Mouse (Mus musculus) bone marrow macrophage, adult 2 months (primary cell): Measurements from ENCODE around the gene Cysltr2. TPM values are rescaled to one million over a fixed set of nuclear protein-coding genes. Genes with fewer than 3 reads are reported as not detected.

Experiments used
- H3K27ac ChIP-seq: 2 replicates; pipeline ENCODE4 v1.5.1; 2012; ENCODE audit warnings: low read depth, low read length; ENCODE audit not compliant: insufficient read depth
- H3K4me1 ChIP-seq: 2 replicates; pipeline ENCODE4 v1.6.1; 2012; ENCODE audit warnings: low read length; ENCODE audit not compliant: control insufficient read depth, insufficient read depth
- H3K4me3 ChIP-seq: 2 replicates; pipeline ENCODE4 v1.5.1; 2012; ENCODE audit warnings: mild to moderate bottlenecking, low read length, moderate library complexity; ENCODE audit not compliant: insufficient read depth
- CTCF ChIP-seq: IDR thresholded peaks from 2 replicates; pipeline ENCODE4 v1.5.1; 2012; ENCODE audit warnings: low read depth, mild to moderate bottlenecking, low read length, moderate library complexity
- POLR2A ChIP-seq: IDR thresholded peaks from 2 replicates; pipeline ENCODE4 v1.6.1; 2012; ENCODE audit warnings: mild to moderate bottlenecking, low read depth, low read length, borderline replicate concordance
- polyA plus RNA-seq: library from polyadenylated mRNA; stranded (reverse); fragments of >200 nt; gene quantifications from 2 replicates; pipeline ENCODE4 v1.2.4, GENCODE M21; 2012; ENCODE audit not compliant: missing spikeins, insufficient read depth, insufficient read length

Cysltr2 gene
- 1.7 TPM in 2 replicates for polyA plus RNA-seq

DNA sequence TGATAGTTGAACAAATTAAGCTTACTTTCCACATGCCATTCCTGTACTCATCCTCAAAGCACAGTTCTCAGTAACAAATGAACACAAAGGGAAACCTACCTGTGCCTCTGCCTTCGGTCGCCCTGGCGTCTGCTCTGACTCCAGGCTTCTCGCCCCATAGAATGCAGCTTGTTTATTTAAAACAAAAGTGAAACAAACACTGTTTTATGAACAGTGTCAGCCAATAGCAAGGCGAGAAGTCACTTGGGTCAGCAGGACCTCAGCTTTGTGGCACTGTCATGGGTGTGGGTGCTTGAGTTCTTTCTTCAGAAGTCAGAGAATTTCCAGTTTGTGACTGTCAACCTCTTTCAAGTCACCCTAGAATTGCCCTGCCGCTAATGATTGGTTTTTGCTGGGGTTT is at the start of gene Cysltr2:
TSS of gene Cysltr2 (minus strand) at position 178 of the 400 bp plus-strand sequence.
- no peak within 1 kb of the TSS for H3K27ac ChIP-seq
- no peaks in the 10 kb centered on the region for H3K4me1 ChIP-seq
- no peak within 1 kb of the TSS for H3K4me3 ChIP-seq
- TF ChIP-seq POLR2A (no peak), CTCF (no peak)

DNA sequence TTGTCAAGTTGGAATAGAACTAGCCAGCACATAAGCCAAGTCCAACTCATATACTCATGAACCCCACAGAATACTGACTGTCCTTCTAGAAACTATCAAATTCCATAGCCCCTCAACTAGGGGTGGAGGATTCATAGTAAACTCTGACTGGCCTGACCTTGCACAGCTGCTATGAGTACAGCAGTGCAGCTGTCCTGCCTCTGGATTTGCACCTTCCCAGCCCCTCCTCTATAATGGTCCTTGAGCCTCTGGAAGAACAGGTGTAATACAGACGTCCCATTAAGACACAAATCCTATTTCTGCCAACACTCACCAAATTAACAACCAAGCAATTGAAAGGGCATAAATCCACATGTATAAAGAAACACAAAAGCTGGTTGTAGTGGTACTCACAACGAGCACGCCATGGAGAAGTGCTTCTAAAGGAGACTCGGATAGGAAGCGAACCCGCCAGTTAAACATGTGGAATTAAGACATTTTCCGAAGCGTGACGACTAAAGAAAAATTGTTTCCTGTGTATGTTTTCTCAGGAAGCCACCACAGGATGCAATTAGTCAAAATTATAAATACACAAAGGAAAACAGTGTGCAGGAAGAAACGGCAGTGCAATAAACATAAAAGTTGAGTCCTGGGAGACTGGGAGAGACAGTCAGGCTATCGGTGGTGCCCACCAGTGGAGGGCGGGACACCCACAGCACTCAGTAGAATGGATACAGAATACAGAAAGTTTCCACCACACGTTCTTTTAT is 46.1 kb upstream of the Cysltr2 start:
- H3K4me3 ChIP-seq: no peak overlapping the region
- no peak overlapping the region for H3K27ac ChIP-seq
- peaks cover 2% of the 10 kb centered on the region; the same call in 1 of the 2 replicates for H3K4me1 ChIP-seq
- TF ChIP-seq CTCF (no peak), POLR2A (no peak)

GRCm38 (mm10) chr14:73092871-73093270 is 44.0 kb upstream of the Cysltr2 start:
- no peak overlapping the region for H3K4me3 ChIP-seq
- H3K4me1 ChIP-seq: peaks cover 2% of the 10 kb centered on the region; the same call in 1 of the 2 replicates
- H3K27ac ChIP-seq: no peak overlapping the region
- no peak for TF ChIP-seq POLR2A
- TF ChIP-seq CTCF: no peak

DNA sequence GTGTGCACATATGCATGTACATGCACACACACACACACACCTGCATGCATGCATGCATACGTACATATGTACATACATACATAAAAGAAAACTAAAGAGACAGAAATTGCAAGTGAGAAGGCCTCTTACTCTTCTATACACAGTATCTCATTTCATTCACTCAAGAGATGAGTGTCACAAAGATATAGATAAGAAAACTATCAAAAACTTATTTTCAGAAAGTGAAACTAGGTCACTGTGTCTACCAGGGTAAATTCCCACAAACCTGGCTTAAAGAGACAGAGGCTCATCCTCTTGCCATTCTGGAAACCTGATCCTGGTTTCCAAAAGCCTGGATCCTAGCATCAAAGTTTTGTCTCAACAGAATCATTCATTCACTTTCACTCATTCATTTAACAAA is 39.3 kb upstream of the Cysltr2 start:
- H3K4me1 ChIP-seq: peaks cover 2% of the 10 kb centered on the region; the same call in 1 of the 2 replicates
- no peak overlapping the region for H3K4me3 ChIP-seq
- TF ChIP-seq CTCF (no peak), POLR2A (no peak)
- no peak overlapping the region for H3K27ac ChIP-seq

DNA sequence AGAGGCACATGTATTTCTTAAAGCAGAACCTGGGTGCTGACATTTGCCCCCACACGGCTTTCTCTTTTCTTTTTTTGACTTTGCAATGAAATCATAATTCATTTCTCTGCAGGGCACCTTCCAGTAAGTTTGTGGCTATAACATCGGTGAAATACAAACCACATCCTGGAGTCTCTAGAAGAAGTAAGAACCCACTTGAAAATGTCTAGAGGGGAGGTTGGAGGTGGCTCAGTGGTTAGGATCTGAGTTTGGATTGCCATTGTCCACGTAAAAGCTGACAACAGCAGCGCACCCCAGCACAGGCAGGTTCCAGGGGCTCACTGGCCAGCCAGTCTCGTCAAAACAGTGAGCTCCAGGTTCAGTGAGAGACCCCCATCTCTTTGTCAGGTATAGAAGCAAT is 38.8 kb upstream of the Cysltr2 start:
- no peak for TF ChIP-seq POLR2A
- no peak for TF ChIP-seq CTCF
- H3K4me3 ChIP-seq: no peak overlapping the region
- no peak overlapping the region for H3K27ac ChIP-seq
- H3K4me1 ChIP-seq: peaks cover 2% of the 10 kb centered on the region; the same call in 1 of the 2 replicates

GRCm38 (mm10) chr14:73087247-73087646 is 38.3 kb upstream of the Cysltr2 start:
- H3K4me1 ChIP-seq: no peaks in the 10 kb centered on the region
- no peak overlapping the region for H3K27ac ChIP-seq
- no peak overlapping the region for H3K4me3 ChIP-seq
- TF ChIP-seq POLR2A (no peak), CTCF (no peak)

DNA sequence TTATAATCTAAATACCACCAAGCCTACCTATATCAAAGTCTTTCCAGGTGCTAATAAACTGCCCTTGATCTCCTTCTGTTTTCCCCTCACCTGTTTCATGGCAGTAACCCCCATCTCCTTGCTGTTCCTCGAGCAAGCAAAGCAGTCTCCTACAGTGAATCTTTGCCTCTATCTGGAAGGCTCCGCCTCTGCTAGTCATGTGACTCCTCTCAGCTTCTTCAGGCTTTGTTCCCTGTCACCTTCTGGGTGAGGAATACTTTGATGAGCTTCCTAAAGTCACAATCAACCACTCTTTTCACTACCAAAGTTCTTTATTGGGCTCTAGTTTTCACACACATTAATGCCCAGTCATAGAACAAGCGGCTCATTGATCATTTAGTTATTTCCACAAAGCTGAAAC is 37.5 kb upstream of the Cysltr2 start:
- H3K4me1 ChIP-seq: no peaks in the 10 kb centered on the region
- TF ChIP-seq POLR2A (no peak), CTCF (no peak)
- H3K27ac ChIP-seq: no peak overlapping the region
- H3K4me3 ChIP-seq: no peak overlapping the region

DNA sequence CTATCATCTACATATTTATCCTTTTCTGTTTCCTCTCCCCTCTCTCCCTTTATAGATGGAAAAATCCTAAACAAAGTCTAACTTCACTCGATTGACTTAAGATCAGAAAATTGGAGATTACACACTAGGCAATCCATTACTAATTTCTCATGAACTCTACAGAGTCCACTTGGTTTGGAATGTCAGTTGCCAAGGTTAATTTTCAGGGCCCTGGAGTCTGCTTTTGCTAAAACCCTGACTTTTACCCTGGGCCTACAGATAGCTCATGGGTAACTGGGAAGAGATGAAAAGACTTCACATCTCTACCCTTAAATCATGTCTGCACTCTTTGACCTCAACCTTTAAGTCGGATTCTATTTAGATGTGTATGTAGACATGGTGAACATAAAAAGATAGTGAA is 34.6 kb upstream of the Cysltr2 start:
- no peaks in the 10 kb centered on the region for H3K4me1 ChIP-seq
- H3K4me3 ChIP-seq: no peak overlapping the region
- no peak for TF ChIP-seq POLR2A
- no peak for TF ChIP-seq CTCF
- H3K27ac ChIP-seq: no peak overlapping the region

GRCm38 (mm10) chr14:73064460-73064859 is 15.5 kb upstream of the Cysltr2 start:
- TF ChIP-seq CTCF: no peak
- TF ChIP-seq POLR2A: no peak
- Histone ChIP-seq H3K27ac (no peak overlapping the region), H3K4me1 (peaks cover 6% of the 10 kb centered on the region), H3K4me3 (no peak overlapping the region)

DNA sequence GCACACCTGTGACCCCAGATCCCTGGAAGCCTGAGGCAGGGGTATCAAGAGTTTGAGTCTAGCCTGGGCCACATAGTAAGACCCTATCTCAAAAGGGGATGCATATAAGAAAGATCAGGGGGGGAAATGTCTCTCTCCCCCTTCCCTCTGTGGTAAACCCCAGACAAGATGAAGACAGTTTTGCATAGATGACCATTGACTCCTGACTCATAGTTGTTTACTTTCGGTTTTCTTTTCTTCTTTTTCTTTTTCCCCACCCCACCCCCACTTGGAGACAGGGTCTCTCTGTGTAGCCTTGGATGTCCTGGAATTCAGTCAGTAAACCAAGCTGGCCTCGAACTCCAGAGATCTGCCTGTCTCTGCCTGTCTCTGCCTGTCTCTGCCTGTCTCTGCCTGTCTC is 9.8 kb upstream of the Cysltr2 start:
- Histone ChIP-seq H3K27ac (no peak overlapping the region), H3K4me3 (no peak overlapping the region), H3K4me1 (peaks cover 29% of the 10 kb centered on the region)
- no peak for TF ChIP-seq POLR2A
- TF ChIP-seq CTCF: no peak

DNA sequence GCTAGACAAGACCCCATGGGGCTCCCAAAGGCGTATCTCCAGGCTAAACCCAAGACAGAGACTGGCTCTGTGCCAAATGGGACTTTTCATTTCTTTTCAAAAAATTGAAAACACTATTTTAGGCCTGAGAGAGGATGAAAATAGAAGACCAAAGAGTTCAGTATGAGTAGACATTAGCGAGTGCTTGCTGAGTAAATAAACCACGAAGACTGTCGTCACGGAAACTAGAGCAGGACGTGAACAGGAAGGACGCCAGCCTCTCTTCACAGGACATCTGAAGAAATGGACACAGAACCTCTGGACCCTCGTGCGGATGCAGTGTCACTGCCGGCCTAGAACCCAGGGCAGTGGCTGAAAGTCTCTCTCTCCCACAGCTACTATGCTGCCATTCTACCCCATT is 8.8 kb upstream of the Cysltr2 start:
- peaks cover 29% of the 10 kb centered on the region for H3K4me1 ChIP-seq
- no peak overlapping the region for H3K4me3 ChIP-seq
- H3K27ac ChIP-seq: no peak overlapping the region
- TF ChIP-seq POLR2A: no peak
- TF ChIP-seq CTCF: no peak
